8 mouse cellular contexts compared by ENCODE assay signal in genomic region chr16:18347931-18348600, GRCm38 (mm10). TPM values are rescaled to one million over a fixed set of nuclear protein-coding genes. Genes with fewer than 3 reads are reported as not detected.
A peak's percentile ranks its signal among the peaks of the same experiment; 100 is the strongest.
DNase-seq lines count a peak whose midpoint lies in the region; ATAC-seq and TF ChIP-seq lines count a peak whose summit lies in the region.

Gene Tango2, minus strand, starts transcription at chr16:18348103.
Gene Arvcf, plus strand, starts transcription at chr16:18348182.

- no peaks in the 10 kb centered on the region for H3K9me3 ChIP-seq in CH12.LX (replicated peaks; ENCODE audit: low read length)
- H3K9me3 ChIP-seq in forebrain, embryonic 15.5 days: no peaks in the 10 kb centered on the region
- H3K9me3 ChIP-seq in liver, postnatal 0 days (ENCODE audit: low read length): no peaks in the 10 kb centered on the region
- H3K9me3 ChIP-seq in neural tube, embryonic 14.5 days (ENCODE audit: control insufficient read depth, low read length): no peaks in the 10 kb centered on the region

- H3K9ac ChIP-seq in CH12.LX (ENCODE audit: insufficient read depth, low read depth): peak within 1 kb of the TSS; percentile 47
- peak within 1 kb of the TSS; percentile 82 for H3K9ac ChIP-seq in forebrain, embryonic 15.5 days (replicated peaks)
- peak within 1 kb of the TSS; percentile 60 for H3K9ac ChIP-seq in liver, postnatal 0 days (replicated peaks)
- peak within 1 kb of the TSS; percentile 85 for H3K9ac ChIP-seq in neural tube, embryonic 14.5 days (replicated peaks; ENCODE audit: low read depth, low read length)

- peaks cover 61% of the 10 kb centered on the region for H3K27me3 ChIP-seq in CH12.LX (replicated peaks)
- H3K27me3 ChIP-seq in forebrain, embryonic 15.5 days: no peaks in the 10 kb centered on the region
- H3K27me3 ChIP-seq in liver, postnatal 0 days (ENCODE audit: insufficient read depth, low read length): peaks cover 40% of the 10 kb centered on the region
- no peaks in the 10 kb centered on the region; the same call in 1 of the 2 replicates for H3K27me3 ChIP-seq in neural tube, embryonic 14.5 days (ENCODE audit: control insufficient read depth, insufficient read depth, low read length)

- H3K27ac ChIP-seq in CH12.LX (ENCODE audit: insufficient read depth, low read depth): no peak within 1 kb of the TSS
- peak within 1 kb of the TSS; percentile 38 for H3K27ac ChIP-seq in forebrain, embryonic 15.5 days (replicated peaks)
- no peak within 1 kb of the TSS for H3K27ac ChIP-seq in liver, postnatal 0 days (ENCODE audit: low read depth)
- peak within 1 kb of the TSS; percentile 55 for H3K27ac ChIP-seq in neural tube, embryonic 14.5 days (ENCODE audit: low read depth, low read length)

- peak within 1 kb of the TSS; percentile 39 to 66 (median 56) for H3K4me3 ChIP-seq in CH12.LX (replicated peaks in 1 of 3; ENCODE audit: low read depth in 2 of 3, low read length in 2 of 3, poor library complexity in 1 of 3)
- H3K4me3 ChIP-seq in forebrain, embryonic 15.5 days: peak within 1 kb of the TSS; percentile 86
- peak within 1 kb of the TSS; percentile 65 for H3K4me3 ChIP-seq in liver, postnatal 0 days (ENCODE audit: low read depth, low read length)
- H3K4me3 ChIP-seq in neural tube, embryonic 14.5 days (ENCODE audit: low read depth, low read length): peak within 1 kb of the TSS; percentile 92

- peak; percentile 87 for ATAC-seq in forebrain, embryonic 15.5 days (replicated peaks)
- peak; percentile 72 for ATAC-seq in liver, postnatal 0 days
- ATAC-seq in neural tube, embryonic 14.5 days (ENCODE audit: low read depth): peak; percentile 89

- WGBS in forebrain, embryonic 15.5 days: under 1% methylated on average over 44 of the region's 44 CpGs
- WGBS in liver, postnatal 0 days (ENCODE audit: insufficient replicate concordance): 1% methylated on average over 44 of the region's 44 CpGs
- WGBS in neural tube, embryonic 14.5 days: 0% methylated on average over 42 of the region's 44 CpGs

- TF ChIP-seq POLR2A in CH12.LX (IDR thresholded peaks at IDR 0.05; ENCODE audit: low read depth, low read length): peak; percentile 60; the same call in 1 of the 2 replicates

- H3K79me2 ChIP-seq in CH12.LX (replicated peaks; ENCODE audit: control insufficient read depth, extremely low read depth, insufficient read depth, poor library complexity, severe bottlenecking): no peaks in the 10 kb centered on the region

- DNase-seq in CH12.LX (ENCODE audit: extremely low read depth): peak; percentile 94
- peak; percentile 95 for DNase-seq in cerebellum, adult 11 months
- DNase-seq in heart, postnatal 14 days: peak; percentile 86 to 88
- peak; percentile 95 for DNase-seq in layer of hippocampus, adult 11-12 months (ENCODE audit: low spot score)
- peak; percentile 86 for DNase-seq in liver, postnatal 0 days
- DNase-seq in testis, postnatal 10 days (ENCODE audit: low spot score): peak; percentile 90

- TF ChIP-seq EP300 in CH12.LX (IDR thresholded peaks at IDR 0.05; ENCODE audit: low read length): no peak
- no peak for TF ChIP-seq EP300 in liver, postnatal 0 days (IDR thresholded peaks at IDR 0.05; ENCODE audit: low read depth)

- peak in 1 of 2 experiments; percentile 70; a peak in 2 of 4 replicates for TF ChIP-seq CTCF in CH12.LX (conservative IDR thresholded peaks at IDR 0.05 in 1 of 2, IDR thresholded peaks at IDR 0.05 in 1 of 2; ENCODE audit: low read depth in 2 of 2, low read length in 2 of 2)
- TF ChIP-seq CTCF in liver, postnatal 0 days (IDR thresholded peaks at IDR 0.05; ENCODE audit: low read depth): peak; percentile 52

- in situ Hi-C loops in CH12.LX (cut with MboI; ENCODE audit: low pct_ligation_motif_present, low pct_unique_long_range_greater_than_20kb, low sequenced_read_pairs): no loop called here

- peak; percentile 53 for TF ChIP-seq RAD21 in CH12.LX (IDR thresholded peaks at IDR 0.05; ENCODE audit: low read depth, low read length)

- dilution Hi-C loops in CH12.LX (cut with MboI; ENCODE audit: extremely low pct_ligation_motif_present, extremely low pct_unique_long_range_greater_than_20kb, low sequenced_read_pairs): no loop called here

- intact Hi-C loops in heart, postnatal 14 days (cut with DNase I): loop anchor here (2.0 kb wide), 1 partner anchor 59 kb away; no protein-coding TSS in a partner anchor

- H3K36me3 ChIP-seq in CH12.LX (replicated peaks in 1 of 2; ENCODE audit: control insufficient read depth in 1 of 2, insufficient read depth in 1 of 2, low read length in 1 of 2): no peaks in the 10 kb centered on the region
- no peaks in the 10 kb centered on the region for H3K36me3 ChIP-seq in forebrain, embryonic 15.5 days
- no peaks in the 10 kb centered on the region for H3K36me3 ChIP-seq in liver, postnatal 0 days (replicated peaks; ENCODE audit: insufficient read depth, low read length)
- no peaks in the 10 kb centered on the region for H3K36me3 ChIP-seq in neural tube, embryonic 14.5 days (ENCODE audit: control insufficient read depth, insufficient read depth, low read length)

- peaks cover 4 to 29% of the 10 kb centered on the region in 2 experiments for H3K4me1 ChIP-seq in CH12.LX (ENCODE audit: control insufficient read depth in 1 of 2, insufficient read depth in 2 of 2)
- H3K4me1 ChIP-seq in forebrain, embryonic 15.5 days: peaks cover 42% of the 10 kb centered on the region
- peaks cover 31% of the 10 kb centered on the region for H3K4me1 ChIP-seq in liver, postnatal 0 days (ENCODE audit: insufficient read depth)
- H3K4me1 ChIP-seq in neural tube, embryonic 14.5 days (ENCODE audit: control insufficient read depth, insufficient read depth, low read length): peaks cover 29% of the 10 kb centered on the region

- peak within 1 kb of the TSS; percentile 77 for H3K4me2 ChIP-seq in CH12.LX (ENCODE audit: insufficient read depth, low read depth, poor library complexity, severe bottlenecking)
- H3K4me2 ChIP-seq in forebrain, embryonic 15.5 days (replicated peaks): peak within 1 kb of the TSS; percentile 71
- H3K4me2 ChIP-seq in liver, postnatal 0 days (ENCODE audit: low read depth, low read length): peak within 1 kb of the TSS; percentile 94
- peak within 1 kb of the TSS; percentile 60 for H3K4me2 ChIP-seq in neural tube, embryonic 14.5 days (ENCODE audit: low read depth, low read length)

TF ChIP-seq in CH12.LX, 34 proteins besides CTCF, POLR2A, EP300 and RAD21 (continues in another document):
- TF ChIP-seq KAT2A (IDR thresholded peaks at IDR 0.05; ENCODE audit: insufficient replicate concordance, low read length) (0 out of 2 replicates have a peak, but pooled peaks have one; percentile 24), GABPA (IDR thresholded peaks at IDR 0.05; ENCODE audit: insufficient replicate concordance, low read depth, low read length) (no peak), MEF2A (IDR thresholded peaks at IDR 0.05; ENCODE audit: borderline replicate concordance, low read depth, low read length) (0 out of 2 replicates have a peak, but pooled peaks have one; percentile 16), ZMIZ1 (IDR thresholded peaks at IDR 0.05; ENCODE audit: low read depth, low read length) (peak; percentile 84), ZKSCAN1 (IDR thresholded peaks at IDR 0.05; ENCODE audit: borderline replicate concordance, low read depth, low read length) (no peak), ZC3H11A (IDR thresholded peaks at IDR 0.05; ENCODE audit: low read depth, low read length) (no peak), SMC3 (IDR thresholded peaks at IDR 0.05; ENCODE audit: low read depth, low read length) (peak; percentile 57), JUND (conservative IDR thresholded peaks at IDR 0.05; ENCODE audit: low read depth, low read length) (no peak), BHLHE40 (IDR thresholded peaks at IDR 0.05; ENCODE audit: low read depth, low read length) (peak; percentile 44; the same call in 1 of the 2 replicates), ETS1 (conservative IDR thresholded peaks at IDR 0.05; ENCODE audit: low read depth, low read length) (no peak), IRF4 (IDR thresholded peaks at IDR 0.05; ENCODE audit: low read depth, low read length) (peak; percentile 49; the same call in 1 of the 2 replicates), NRF1 (IDR thresholded peaks at IDR 0.05; ENCODE audit: low read depth, low read length) (peak; percentile 74), MAX (IDR thresholded peaks at IDR 0.05; ENCODE audit: low read length) (peak; percentile 42), CHD2 (IDR thresholded peaks at IDR 0.05; ENCODE audit: low read length) (peak; percentile 87), MAZ (IDR thresholded peaks at IDR 0.05; ENCODE audit: low read depth, low read length) (peak; percentile 86), MYC (IDR thresholded peaks at IDR 0.05; ENCODE audit: low read depth, low read length) (no peak), ELF1 (IDR thresholded peaks at IDR 0.05; ENCODE audit: low read depth, low read length) (peak; percentile 58; the same call in 1 of the 2 replicates), UBTF (IDR thresholded peaks at IDR 0.05; ENCODE audit: low read depth, low read length) (0 out of 2 replicates have a peak, but pooled peaks have one; percentile 40), USF2 (conservative IDR thresholded peaks at IDR 0.05; ENCODE audit: low read depth, low read length) (no peak), NELFE (IDR thresholded peaks at IDR 0.05; ENCODE audit: low read depth, low read length) (peak; percentile 51; the same call in 1 of the 2 replicates), TCF12 (IDR thresholded peaks at IDR 0.05; ENCODE audit: low read depth, low read length) (peak; percentile 76; the same call in 1 of the 2 replicates), HCFC1 (IDR thresholded peaks at IDR 0.05; ENCODE audit: low read depth, low read length) (peak; percentile 43; the same call in 1 of the 2 replicates), TBP (conservative IDR thresholded peaks at IDR 0.05; ENCODE audit: low read depth, low read length) (no peak)

RNA-seq across cellular contexts. Expression of gene Tango2, which starts in this region (rescaled TPM):
- total RNA-seq in CH12.LX (2012; rRNA removed): 9.6 and 11.2 TPM in 2 replicates
- total RNA-seq in CH12.LX (2014; rRNA removed): 3.1 and 3.8 TPM in 2 replicates
- 10.8 and 13.2 TPM in 2 replicates for polyA plus RNA-seq in CH12.LX (2012; ENCODE audit: insufficient read length, low read depth)
- polyA plus RNA-seq in forebrain, embryonic 15.5 days (2015; fragmentation: Nextera tagmentation; extraction: Ambion mirVana): 76.5 and 78.1 TPM in 2 replicates
- total RNA-seq in heart, postnatal 14 days (2021): 10 to 100 TPM; 91.6 to 98.4 TPM
- 54.1 and 61.1 TPM in 2 replicates for polyA plus RNA-seq in liver, postnatal 0 days (2015; fragmentation: Nextera tagmentation; extraction: Ambion mirVana)
- polyA plus RNA-seq in neural tube, embryonic 14.5 days (2014; fragmentation: Nextera tagmentation; extraction: Ambion mirVana): 99.8 and 114 TPM in 2 replicates

RNA-seq across cellular contexts. Expression of gene Arvcf, which starts in this region (rescaled TPM):
- total RNA-seq in CH12.LX (2012; rRNA removed) (2.9 and 7.5 TPM in 2 replicates), CH12.LX (2014; rRNA removed) (1.1 and 3.3 TPM in 2 replicates)
- 3.5 and 3.9 TPM in 2 replicates for polyA plus RNA-seq in CH12.LX (2012; ENCODE audit: insufficient read length, low read depth)
- polyA plus RNA-seq in forebrain, embryonic 15.5 days (2015; fragmentation: Nextera tagmentation; extraction: Ambion mirVana): 63.3 and 72.0 TPM in 2 replicates
- 10 to 100 TPM; 17.9 to 21.6 TPM for total RNA-seq in heart, postnatal 14 days (2021)
- polyA plus RNA-seq in liver, postnatal 0 days (2015; fragmentation: Nextera tagmentation; extraction: Ambion mirVana): 7.0 and 9.7 TPM in 2 replicates
- 60.2 and 73.5 TPM in 2 replicates for polyA plus RNA-seq in neural tube, embryonic 14.5 days (2014; fragmentation: Nextera tagmentation; extraction: Ambion mirVana)

Comparison
In these comparisons a context has a peak if more than half of its experiments do, and no peak if none do; other contexts are left out.
1. RNA of gene Tango2 (total RNA-seq): 91.6 to 98.4 TPM in heart, postnatal 14 days; 3.1 to 11.2 TPM in CH12.LX; every median in the first group is over 4 times any median in the second.
2. H3K27ac ChIP-seq: peak in forebrain, embryonic 15.5 days (single experiment) and neural tube, embryonic 14.5 days (single experiment); none in CH12.LX (single experiment) and liver, postnatal 0 days (single experiment).
3. Peak in every context shown above with its lines, with median percentiles within 50 percentile points of each other: DNase-seq, H3K4me2 ChIP-seq, H3K4me3 ChIP-seq, H3K9ac ChIP-seq and ATAC-seq.